Mouse (Mus musculus): ENCODE results near the gene Ckm. TPM values are rescaled to one million over a fixed set of nuclear protein-coding genes. Genes with fewer than 3 reads are reported as not detected.
A peak's percentile ranks its signal among the peaks of the same experiment; 100 is the strongest.

Gene Ckm
- polyA plus RNA-seq, 1 experiment from 2014 or later: not detected

DNA sequence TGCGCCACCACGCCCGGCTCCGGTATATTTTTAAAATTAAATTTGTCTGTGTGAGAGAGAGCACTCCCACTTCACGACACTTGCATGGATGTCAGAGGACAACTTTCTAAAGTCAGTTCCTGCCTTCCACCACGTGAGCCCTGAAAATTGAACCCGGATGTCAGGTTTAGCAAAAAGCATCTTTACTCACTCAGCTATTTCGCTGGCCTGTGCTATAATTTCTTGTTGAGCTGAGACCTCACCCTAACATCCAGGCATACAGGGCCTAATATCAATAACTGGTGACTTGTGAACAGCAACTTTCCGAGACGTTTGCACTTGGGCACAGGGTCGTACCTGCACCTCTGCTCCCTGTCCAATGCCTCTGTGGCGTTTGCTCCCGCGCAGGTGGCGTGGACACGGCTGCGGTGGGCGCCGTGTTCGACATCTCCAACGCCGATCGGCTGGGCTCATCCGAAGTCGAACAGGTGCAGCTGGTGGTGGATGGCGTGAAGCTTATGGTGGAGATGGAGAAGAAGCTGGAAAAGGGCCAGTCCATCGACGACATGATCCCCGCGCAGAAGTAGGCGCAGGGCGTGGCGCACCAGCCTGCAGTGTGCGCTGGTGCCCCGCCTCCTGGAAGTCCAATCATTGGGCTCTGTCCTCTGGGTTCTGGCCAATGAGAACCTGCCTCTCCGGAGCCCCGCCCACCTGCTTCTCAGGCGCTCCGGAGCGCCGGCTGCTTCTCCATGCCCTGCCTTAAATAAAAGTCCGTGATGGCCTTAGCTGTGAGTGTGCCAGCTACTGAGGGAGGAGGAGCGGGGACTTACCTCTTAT is 16.5 kb downstream of the Ckm start:
- Histone ChIP-seq H3K27ac (replicated peaks) (no peak overlapping the region), H3K36me3 (peaks cover 12% of the 10 kb centered on the region), H3K4me2 (replicated peaks) (peak overlapping the region; percentile 67), H3K4me3 (peak overlapping the region; percentile 41), H3K9ac (replicated peaks) (peak overlapping the region; percentile 37; the same call in 1 of the 2 replicates), H3K27me3 (peaks cover 71% of the 10 kb centered on the region), H3K4me1 (0 out of 2 replicates have a peak, but pooled peaks cover 2% of the 10 kb centered on the region), H3K9me3 (no peaks in the 10 kb centered on the region)
- 15% methylated on average over 43 of the region's 43 CpGs for WGBS
- ATAC-seq (ENCODE audit: low FRiP score, low read depth): peak; percentile 98

DNA sequence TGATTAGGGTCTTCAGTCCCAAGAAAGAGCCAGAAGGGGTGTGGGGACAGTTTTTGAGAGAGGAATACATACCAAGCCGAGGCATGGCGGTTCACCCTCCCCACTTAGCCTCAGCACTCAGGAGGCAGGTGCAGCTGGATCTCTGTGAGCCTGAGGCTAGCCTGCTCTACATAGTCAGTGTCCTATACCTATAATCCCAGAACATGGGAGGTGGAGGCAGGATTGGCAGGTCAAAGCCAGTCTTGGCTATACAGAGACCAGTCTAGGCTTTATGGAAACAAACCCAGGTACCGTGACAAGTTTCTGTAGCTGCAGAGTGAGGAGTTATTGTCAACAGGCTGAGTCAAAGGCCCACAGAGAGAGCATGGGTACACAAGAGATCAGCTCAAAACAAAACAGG is 18.5 kb downstream of the Ckm start:
- WGBS: 91% methylated on average over 3 of the region's 3 CpGs
- H3K9ac ChIP-seq (replicated peaks): no peak overlapping the region
- no peaks in the 10 kb centered on the region for H3K9me3 ChIP-seq
- peaks cover 51% of the 10 kb centered on the region for H3K27me3 ChIP-seq
- H3K4me1 ChIP-seq: 0 out of 2 replicates have a peak, but pooled peaks cover 2% of the 10 kb centered on the region
- peaks cover 33% of the 10 kb centered on the region for H3K36me3 ChIP-seq
- no peak overlapping the region for H3K4me3 ChIP-seq
- no peak for ATAC-seq (ENCODE audit: low FRiP score, low read depth)
- H3K27ac ChIP-seq (replicated peaks): no peak overlapping the region
- H3K4me2 ChIP-seq (replicated peaks): no peak overlapping the region

DNA sequence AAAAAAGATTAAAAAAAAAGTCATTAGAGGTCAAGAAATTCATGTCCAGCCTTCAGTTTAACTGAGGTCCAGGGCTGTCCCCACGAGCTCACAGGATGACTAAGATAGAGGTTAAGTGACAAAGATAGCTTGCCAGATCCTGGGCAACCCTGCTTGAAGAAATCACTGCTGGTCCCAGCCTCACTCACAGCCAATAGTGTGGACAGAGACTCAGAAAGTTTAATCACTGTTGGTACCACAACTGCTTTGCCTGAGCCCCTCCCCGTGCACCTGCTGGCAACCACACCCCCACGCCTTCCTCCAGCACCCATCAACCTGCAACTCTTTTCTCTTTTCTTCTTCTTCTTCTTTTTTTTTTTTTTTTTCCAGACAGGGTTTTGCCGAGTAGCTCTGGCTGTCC is 19.5 kb downstream of the Ckm start:
- 71% methylated on average over 4 of the region's 4 CpGs for WGBS
- Histone ChIP-seq H3K27me3 (peaks cover 42% of the 10 kb centered on the region), H3K9me3 (no peaks in the 10 kb centered on the region), H3K9ac (replicated peaks) (no peak overlapping the region), H3K4me3 (no peak overlapping the region), H3K27ac (replicated peaks) (no peak overlapping the region), H3K36me3 (peaks cover 42% of the 10 kb centered on the region), H3K4me1 (0 out of 2 replicates have a peak, but pooled peaks cover 2% of the 10 kb centered on the region), H3K4me2 (replicated peaks) (no peak overlapping the region)
- ATAC-seq (ENCODE audit: low FRiP score, low read depth): no peak

GRCm38 (mm10) chr7:19426349-19426748 is 21.8 kb downstream of the Ckm start:
- Histone ChIP-seq H3K9me3 (no peaks in the 10 kb centered on the region), H3K4me2 (replicated peaks) (no peak overlapping the region), H3K36me3 (peaks cover 65% of the 10 kb centered on the region), H3K9ac (replicated peaks) (0 out of 2 replicates have a peak overlapping the region, but pooled peaks have one; percentile 24), H3K27ac (replicated peaks) (no peak overlapping the region), H3K4me3 (no peak overlapping the region), H3K27me3 (peaks cover 19% of the 10 kb centered on the region), H3K4me1 (no peaks in the 10 kb centered on the region)
- no peak for ATAC-seq (ENCODE audit: low FRiP score, low read depth)
- WGBS: 58% methylated on average over 6 of the region's 6 CpGs

- Histone ChIP-seq H3K9ac (replicated peaks) (no peak overlapping the region), H3K4me3 (no peak overlapping the region), H3K9me3 (no peaks in the 10 kb centered on the region), H3K27me3 (peaks cover 13% of the 10 kb centered on the region), H3K27ac (replicated peaks) (no peak overlapping the region), H3K4me1 (no peaks in the 10 kb centered on the region), H3K4me2 (replicated peaks) (no peak overlapping the region), H3K36me3 (peaks cover 71% of the 10 kb centered on the region)
- WGBS: 91% methylated on average over 6 of the region's 6 CpGs
- ATAC-seq (ENCODE audit: low FRiP score, low read depth): no peak
Measured at GRCm38 (mm10) chr7:19426888-19427287, 22.3 kb downstream of the Ckm start.

DNA sequence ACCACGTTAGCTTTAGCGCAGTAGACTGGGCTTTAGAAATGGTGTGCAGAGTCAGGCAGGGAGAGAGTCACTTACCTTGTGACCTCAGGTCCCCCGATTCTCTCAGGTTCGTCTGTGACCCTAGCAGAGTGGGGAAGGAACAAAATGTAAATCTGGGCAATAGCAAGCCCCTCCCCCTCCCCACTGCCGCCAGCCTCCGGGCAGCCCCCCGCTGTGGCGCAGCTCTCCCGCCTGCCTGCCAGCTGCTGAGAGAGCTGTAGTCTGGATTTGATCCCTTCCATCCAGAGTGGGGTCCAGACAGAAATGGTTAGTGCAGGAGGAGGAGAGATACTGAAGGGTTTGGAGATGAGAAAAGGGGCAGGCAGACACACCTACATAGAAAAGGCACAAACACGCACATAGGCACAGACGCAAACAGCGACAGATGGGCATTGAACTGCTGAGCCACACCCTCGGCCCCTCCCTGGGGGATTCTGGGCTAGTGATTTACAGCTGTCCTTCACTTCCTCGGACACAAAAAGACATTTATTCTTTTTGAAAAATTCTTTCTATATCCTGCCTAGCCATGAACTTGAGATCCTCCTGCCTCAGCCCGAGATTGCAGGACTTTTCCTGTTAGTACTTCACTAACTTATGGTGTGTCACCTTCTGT is 23.5 kb downstream of the Ckm start:
- Histone ChIP-seq H3K9me3 (no peaks in the 10 kb centered on the region), H3K4me2 (replicated peaks) (no peak overlapping the region), H3K9ac (replicated peaks) (no peak overlapping the region), H3K27ac (replicated peaks) (no peak overlapping the region), H3K4me3 (no peak overlapping the region), H3K36me3 (peaks cover 83% of the 10 kb centered on the region), H3K27me3 (peaks cover 1% of the 10 kb centered on the region; the same call in 1 of the 2 replicates), H3K4me1 (no peaks in the 10 kb centered on the region)
- 71% methylated on average over 15 of the region's 15 CpGs for WGBS
- ATAC-seq (ENCODE audit: low FRiP score, low read depth): no peak

GRCm38 (mm10) chr7:19429726-19430125 is 25.1 kb downstream of the Ckm start:
- Histone ChIP-seq H3K27ac (replicated peaks) (no peak overlapping the region), H3K4me1 (no peaks in the 10 kb centered on the region), H3K9ac (replicated peaks) (no peak overlapping the region), H3K36me3 (peaks cover 99% of the 10 kb centered on the region), H3K4me3 (no peak overlapping the region), H3K27me3 (no peaks in the 10 kb centered on the region), H3K9me3 (no peaks in the 10 kb centered on the region), H3K4me2 (replicated peaks) (no peak overlapping the region)
- WGBS: 74% methylated on average over 8 of the region's 8 CpGs
- no peak for ATAC-seq (ENCODE audit: low FRiP score, low read depth)

DNA sequence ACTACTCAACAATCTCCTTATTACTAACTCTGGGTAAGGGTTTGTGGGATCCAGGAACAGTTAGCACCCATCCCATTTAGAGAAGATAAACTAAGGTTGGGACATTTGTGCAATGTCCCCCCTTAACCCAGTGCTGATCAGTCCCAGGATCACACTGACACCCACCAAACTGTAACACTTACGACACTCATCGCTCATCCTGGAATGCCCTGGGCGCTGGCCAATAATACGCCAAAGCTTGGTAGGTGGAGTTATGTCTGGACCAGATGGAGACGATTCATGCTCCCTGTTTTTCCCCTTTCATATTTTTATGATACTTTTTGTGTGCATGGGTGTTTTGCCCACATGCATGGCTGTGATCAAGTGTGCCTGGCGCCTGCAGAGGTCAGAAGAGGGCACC is 25.8 kb downstream of the Ckm start:
- Histone ChIP-seq H3K4me3 (no peak overlapping the region), H3K4me2 (replicated peaks) (no peak overlapping the region), H3K27ac (replicated peaks) (no peak overlapping the region), H3K9ac (replicated peaks) (no peak overlapping the region), H3K9me3 (no peaks in the 10 kb centered on the region), H3K27me3 (no peaks in the 10 kb centered on the region), H3K36me3 (peaks cover 100% of the 10 kb centered on the region), H3K4me1 (no peaks in the 10 kb centered on the region)
- WGBS: 96% methylated on average over 6 of the region's 6 CpGs
- no peak for ATAC-seq (ENCODE audit: low FRiP score, low read depth)

DNA sequence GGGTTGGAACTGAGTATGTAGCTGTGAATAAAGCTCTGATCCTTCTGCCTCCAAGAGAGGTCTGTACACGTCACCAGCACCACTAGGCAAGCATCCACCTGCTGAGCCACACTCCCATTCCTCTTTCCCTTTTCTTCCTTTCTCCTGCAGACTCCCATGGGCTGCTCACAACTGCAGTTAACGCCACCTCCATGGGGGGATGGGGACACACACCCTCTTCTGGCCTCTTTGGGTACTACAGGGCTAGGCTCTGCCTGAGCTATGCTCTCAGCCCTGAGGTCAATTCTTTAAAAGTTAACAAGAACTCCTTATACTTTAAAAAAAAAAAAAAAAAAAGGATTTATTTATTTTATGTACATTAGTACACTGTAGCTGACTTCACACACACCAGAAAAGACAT is 27.9 kb downstream of the Ckm start:
- Histone ChIP-seq H3K9me3 (no peaks in the 10 kb centered on the region), H3K4me2 (replicated peaks) (no peak overlapping the region), H3K36me3 (peaks cover 100% of the 10 kb centered on the region), H3K27ac (replicated peaks) (no peak overlapping the region), H3K9ac (replicated peaks) (no peak overlapping the region), H3K4me3 (no peak overlapping the region), H3K4me1 (no peaks in the 10 kb centered on the region), H3K27me3 (no peaks in the 10 kb centered on the region)
- 98% methylated on average over 2 of the region's 2 CpGs for WGBS
- no peak for ATAC-seq (ENCODE audit: low FRiP score, low read depth)

DNA sequence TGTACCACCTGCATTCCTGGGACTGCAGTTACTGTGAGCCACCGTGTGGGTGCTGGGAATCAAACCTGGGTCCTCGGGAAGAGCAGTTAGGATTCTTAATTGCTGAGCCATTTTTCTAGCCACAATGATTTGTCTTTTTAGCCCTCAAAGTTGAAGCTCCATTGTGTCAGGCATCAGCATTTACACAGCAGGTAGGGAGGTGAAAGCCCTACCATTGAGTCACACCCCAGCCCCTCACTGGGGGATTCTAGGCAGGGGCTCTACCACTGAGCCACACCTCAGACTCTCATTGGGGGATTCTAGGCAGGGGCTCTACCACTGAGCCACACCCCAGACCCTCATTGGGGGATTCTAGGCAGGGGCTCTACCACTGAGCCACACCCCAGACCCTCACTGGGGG is 31.7 kb downstream of the Ckm start:
- Histone ChIP-seq H3K4me1 (no peaks in the 10 kb centered on the region), H3K27me3 (no peaks in the 10 kb centered on the region), H3K36me3 (peaks cover 93% of the 10 kb centered on the region), H3K9ac (replicated peaks) (no peak overlapping the region), H3K27ac (replicated peaks) (no peak overlapping the region), H3K9me3 (no peaks in the 10 kb centered on the region), H3K4me2 (replicated peaks) (no peak overlapping the region), H3K4me3 (no peak overlapping the region)
- WGBS: 95% methylated on average over 2 of the region's 2 CpGs
- no peak for ATAC-seq (ENCODE audit: low FRiP score, low read depth)

DNA sequence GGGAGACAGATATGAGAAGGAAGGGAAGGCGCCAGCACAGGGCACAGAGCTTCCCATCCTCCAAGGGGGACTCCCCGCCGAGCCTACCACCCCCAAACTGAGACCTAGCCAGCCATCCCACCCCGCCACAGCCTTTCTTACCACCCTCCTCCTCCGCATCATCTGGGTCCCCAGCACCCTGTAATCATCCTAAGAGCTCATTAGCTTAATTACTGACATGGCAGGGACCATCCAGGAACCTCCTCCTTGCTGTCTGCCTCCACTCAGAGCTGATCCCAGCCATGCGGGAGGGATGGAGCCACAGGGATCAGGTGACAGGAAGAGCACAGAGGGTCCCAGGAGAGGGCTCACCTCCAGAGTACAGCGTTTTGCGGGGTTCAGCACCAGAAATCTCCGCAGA is 32.5 kb downstream of the Ckm start:
- Histone ChIP-seq H3K27me3 (no peaks in the 10 kb centered on the region), H3K9ac (replicated peaks) (no peak overlapping the region), H3K4me2 (replicated peaks) (no peak overlapping the region), H3K36me3 (peaks cover 93% of the 10 kb centered on the region), H3K27ac (replicated peaks) (no peak overlapping the region), H3K9me3 (no peaks in the 10 kb centered on the region), H3K4me3 (no peak overlapping the region), H3K4me1 (no peaks in the 10 kb centered on the region)
- 85% methylated on average over 9 of the region's 9 CpGs for WGBS
- ATAC-seq (ENCODE audit: low FRiP score, low read depth): no peak

GRCm38 (mm10) chr7:19441448-19442091 is 37.0 kb downstream of the Ckm start:
- Histone ChIP-seq H3K27ac (replicated peaks) (no peak overlapping the region), H3K4me2 (replicated peaks) (no peak overlapping the region), H3K27me3 (no peaks in the 10 kb centered on the region), H3K9ac (replicated peaks) (no peak overlapping the region), H3K4me3 (no peak overlapping the region), H3K9me3 (no peaks in the 10 kb centered on the region), H3K36me3 (peaks cover 82% of the 10 kb centered on the region), H3K4me1 (no peaks in the 10 kb centered on the region)
- ATAC-seq (ENCODE audit: low FRiP score, low read depth): no peak
- WGBS: 89% methylated on average over 9 of the region's 9 CpGs
